Comparison of ENCODE assay signal across 8 mouse cellular contexts in the genomic region with DNA sequence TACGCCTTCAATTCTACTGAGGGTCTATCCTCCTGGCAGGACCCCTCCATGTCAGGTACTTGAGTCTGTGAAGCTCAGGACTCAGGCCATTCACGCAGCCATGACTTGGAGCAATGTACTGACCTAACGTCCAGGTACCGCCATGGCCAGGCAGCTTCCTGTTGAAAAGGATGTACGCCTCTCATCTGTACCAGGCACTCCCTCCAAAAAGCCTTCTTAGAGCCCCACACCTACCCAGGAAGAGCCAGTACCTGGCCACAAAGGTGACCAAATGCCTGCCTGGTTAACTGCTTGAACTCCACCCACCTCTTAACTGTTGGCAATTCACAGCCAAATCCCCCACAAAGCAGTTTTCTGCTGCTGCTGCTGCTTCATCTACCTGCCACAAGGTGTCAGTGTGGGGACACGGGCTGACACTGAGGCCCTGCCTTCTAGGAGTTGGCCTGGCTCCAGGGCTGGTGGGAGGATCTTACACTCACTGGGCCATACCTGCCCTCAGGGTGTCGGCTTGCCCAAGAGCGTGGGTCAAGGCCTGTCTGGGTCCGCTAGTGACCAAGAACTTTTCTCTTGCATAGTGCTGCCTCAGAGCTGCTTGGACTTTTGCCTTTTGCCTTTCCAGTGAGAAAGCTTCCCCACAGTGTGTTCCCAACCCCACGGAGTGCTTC. TPM values are rescaled to one million over a fixed set of nuclear protein-coding genes. Genes with fewer than 3 reads are reported as not detected.
A peak's percentile ranks its signal among the peaks of the same experiment; 100 is the strongest.
DNase-seq lines count a peak whose midpoint lies in the region; ATAC-seq and TF ChIP-seq lines count a peak whose summit lies in the region.

No protein-coding gene starts in this region.

- no peaks in the 10 kb centered on the region for H3K27me3 ChIP-seq in hindbrain, postnatal 0 days (ENCODE audit: insufficient read depth, low read length)

- no peaks in the 10 kb centered on the region for H3K9me3 ChIP-seq in hindbrain, postnatal 0 days (ENCODE audit: low read length)

- no peaks in the 10 kb centered on the region for H3K4me1 ChIP-seq in hindbrain, postnatal 0 days (ENCODE audit: insufficient read depth, low read length)

- ATAC-seq in hindbrain, postnatal 0 days = peak; percentile 71

- peak; percentile 92 for TF ChIP-seq CTCF in gastrocnemius, adult 2 months (IDR thresholded peaks at IDR 0.05)
- TF ChIP-seq CTCF in hindbrain, postnatal 0 days (IDR thresholded peaks at IDR 0.05; ENCODE audit: low read depth) = peak; percentile 97

- DNase-seq in WW6 (ENCODE audit: low read depth, low spot score) = peak; percentile 71
- peak; percentile 42 to 78 for DNase-seq in cerebellum, postnatal 4 days (ENCODE audit: low spot score in 2 of 2)
- DNase-seq in gastrocnemius, adult 2 months = peak; percentile 90
- DNase-seq in hindbrain, postnatal 0 days (ENCODE audit: low spot score) = peak; percentile 89
- DNase-seq in left cerebral cortex, adult 11 months (ENCODE audit: low spot score) = peak; percentile 47
- peak; percentile 86 to 87 for DNase-seq in lung, postnatal 4 days
- DNase-seq in right cerebral cortex, adult 18-20 months = peak; percentile 72
- peak; percentile 62 to 67 for DNase-seq in urinary bladder, adult 18-20 months (ENCODE audit: low spot score in 2 of 2)

- no peak overlapping the region for H3K9ac ChIP-seq in hindbrain, postnatal 0 days (replicated peaks; ENCODE audit: low read length)

- no peak overlapping the region for H3K4me2 ChIP-seq in hindbrain, postnatal 0 days (ENCODE audit: low read depth, low read length)

- 44% methylated on average over 10 of the region's 10 CpGs for WGBS in hindbrain, postnatal 0 days

- H3K27ac ChIP-seq in gastrocnemius, adult 2 months = no peak overlapping the region
- no peak overlapping the region for H3K27ac ChIP-seq in hindbrain, postnatal 0 days

- H3K36me3 ChIP-seq in hindbrain, postnatal 0 days (ENCODE audit: insufficient read depth, low read length) = no peaks in the 10 kb centered on the region

- H3K4me3 ChIP-seq in gastrocnemius, adult 2 months = no peak overlapping the region
- H3K4me3 ChIP-seq in hindbrain, postnatal 0 days (ENCODE audit: low read length) = no peak overlapping the region

- intact Hi-C loops in gastrocnemius, adult 2 months (cut with DNase I) = loop anchor here (1.0 to 2.0 kb wide), 2 partner anchors 60 to 122 kb away; no protein-coding TSS in a partner anchor

RNA-seq across cellular contexts. Expression of gene Sctr, which starts 26.2 kb away (rescaled TPM):
- total RNA-seq in gastrocnemius, adult 2 months (2021) = 1 to 10 TPM; 2.0 to 2.1 TPM
- total RNA-seq in hindbrain, postnatal 0 days (2014; rRNA removed) = 1.9 and 2.0 TPM in 2 replicates
- 0.93 and 1.2 TPM in 2 replicates for polyA plus RNA-seq in hindbrain, postnatal 0 days (2015; fragmentation: Nextera tagmentation; extraction: Ambion mirVana)

RNA-seq across cellular contexts. Expression of gene Cfap221, which starts 35.9 kb away (rescaled TPM):
- total RNA-seq in gastrocnemius, adult 2 months (2021) = not detected
- total RNA-seq in hindbrain, postnatal 0 days (2014; rRNA removed) = 1.9 TPM in 1 of 2 replicates, not detected in the other
- 0.25 and 0.29 TPM in 2 replicates for polyA plus RNA-seq in hindbrain, postnatal 0 days (2015; fragmentation: Nextera tagmentation; extraction: Ambion mirVana)

RNA-seq across cellular contexts. Expression of gene Tmem37, which starts 40.9 kb away (rescaled TPM):
- total RNA-seq in gastrocnemius, adult 2 months (2021) = 10 to 100 TPM in 1 of 2 experiments, 1 to 10 TPM in 1; 9.3 to 12.8 TPM
- total RNA-seq in hindbrain, postnatal 0 days (2014; rRNA removed) = 2.9 and 3.8 TPM in 2 replicates
- polyA plus RNA-seq in hindbrain, postnatal 0 days (2015; fragmentation: Nextera tagmentation; extraction: Ambion mirVana) = 9.1 and 9.4 TPM in 2 replicates
